Mouse (Mus musculus) brain, embryonic 14.5 days (tissue): Measurements from ENCODE around the gene Dmac2.

Experiments
- CTCF ChIP-seq: fragments of 200-500 bp; IDR thresholded peaks from 2 replicates; pipeline ENCODE4 v1.5.1; 2012; ENCODE audit warnings: inconsistent platforms, mild to moderate bottlenecking, moderate library complexity, borderline replicate concordance; ENCODE audit not compliant: insufficient read depth, insufficient read length; ENCODE audit errors: extremely low read depth
- POLR2A ChIP-seq: fragments of 200-500 bp; IDR thresholded peaks from 2 replicates; pipeline ENCODE4 v1.6.1; 2012; ENCODE audit warnings: mild to moderate bottlenecking, inconsistent platforms, borderline replicate concordance; ENCODE audit not compliant: poor library complexity, insufficient read depth, insufficient read length, severe bottlenecking; ENCODE audit errors: extremely low read depth

DNA sequence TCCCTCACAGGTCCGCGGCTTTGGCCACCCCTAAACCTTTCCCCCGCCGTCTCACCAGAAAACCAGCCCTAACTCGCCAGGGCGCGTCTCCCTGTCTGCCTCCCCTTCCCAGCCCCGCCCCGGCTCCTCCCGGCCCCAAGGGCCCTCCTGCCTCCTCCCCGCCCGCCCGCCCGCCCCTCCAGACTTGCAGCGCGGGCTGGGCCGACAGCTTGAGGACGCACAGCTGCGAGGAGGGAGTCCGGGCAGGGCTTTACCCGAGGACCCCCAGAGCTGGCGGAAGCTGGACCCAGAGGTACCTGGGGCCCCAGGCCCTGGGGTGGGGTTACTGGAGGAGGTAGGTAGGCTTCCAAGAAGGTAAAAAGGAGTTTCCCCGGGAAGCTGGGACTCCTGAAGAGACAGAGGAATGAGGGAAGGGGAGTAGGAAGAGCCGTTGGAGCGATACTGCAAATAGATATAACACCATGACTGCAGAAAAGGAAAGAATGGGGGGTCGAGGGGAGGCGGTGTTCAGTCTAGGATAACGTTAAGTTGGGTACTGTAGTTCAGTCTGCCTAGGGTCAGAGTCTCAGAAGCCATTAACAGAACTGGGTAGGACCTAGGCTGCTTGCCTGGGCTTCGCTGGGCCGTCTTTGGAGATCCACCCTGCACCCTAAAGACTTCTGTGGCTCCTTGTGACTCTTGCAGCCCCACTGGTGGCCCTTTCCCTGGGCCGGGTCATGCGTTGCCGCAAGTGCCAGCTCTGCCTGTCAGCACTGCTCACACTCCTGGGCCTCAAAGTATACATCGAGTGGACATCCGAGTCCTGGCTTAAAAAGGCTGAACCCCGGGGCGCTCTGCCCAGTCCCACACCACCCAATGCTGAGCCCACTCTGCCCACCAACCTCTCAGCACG lies 8.5 kb downstream of the Dmac2 start:
- TF ChIP-seq CTCF (no peak), POLR2A (no peak)
